Mouse (Mus musculus): ENCODE results near the gene Actb. TPM values are rescaled to one million over a fixed set of nuclear protein-coding genes. Genes with fewer than 3 reads are reported as not detected.
A peak's percentile ranks its signal among the peaks of the same experiment; 100 is the strongest.

The Actb gene
- total RNA-seq, 2 experiments from 2014 or later, result 452 to 583 TPM

DNA sequence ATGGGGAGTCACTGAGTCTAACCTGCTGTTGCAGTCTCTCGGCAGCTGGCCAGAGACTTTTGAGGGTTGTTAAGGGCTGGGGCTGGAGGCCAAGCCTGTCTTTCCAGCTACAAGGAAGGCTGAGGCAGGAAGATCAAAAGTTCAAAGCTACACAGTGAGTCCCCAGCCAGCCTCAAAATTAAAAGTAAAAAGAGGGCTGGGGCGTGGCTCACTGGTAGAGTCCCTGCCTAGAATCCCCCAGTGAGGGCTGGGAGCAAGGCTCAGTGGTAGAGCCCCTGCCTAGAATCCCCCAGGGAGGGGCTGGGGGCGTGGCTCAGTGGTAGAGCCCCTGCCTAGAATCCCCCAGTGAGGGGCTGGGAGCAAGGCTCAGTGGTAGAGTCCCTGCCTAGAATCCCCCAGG lies 17.2 kb upstream of the Actb start:
- DNase-seq (ENCODE audit: low spot score), result no peak

DNA sequence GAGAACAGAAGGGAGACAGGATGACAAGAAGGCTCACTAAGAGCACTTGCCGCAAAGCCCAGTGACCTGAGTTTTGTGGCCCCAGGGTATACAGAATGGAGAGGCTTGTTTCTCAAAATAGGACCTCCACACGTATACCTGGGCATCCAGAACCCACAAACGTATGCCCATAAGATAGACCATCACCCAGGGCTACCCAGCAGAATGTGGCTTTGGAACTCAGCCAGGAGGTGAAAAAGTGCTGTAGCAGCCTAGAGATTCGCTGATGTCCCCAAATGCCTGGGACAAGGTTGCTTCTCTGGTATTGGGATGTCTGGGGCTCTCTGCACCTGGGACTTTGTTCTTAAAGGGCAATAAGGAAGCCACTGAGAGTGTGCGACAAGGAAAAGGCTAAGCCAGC lies 15.7 kb upstream of the Actb start:
- no peak for DNase-seq (ENCODE audit: low spot score)

DNA sequence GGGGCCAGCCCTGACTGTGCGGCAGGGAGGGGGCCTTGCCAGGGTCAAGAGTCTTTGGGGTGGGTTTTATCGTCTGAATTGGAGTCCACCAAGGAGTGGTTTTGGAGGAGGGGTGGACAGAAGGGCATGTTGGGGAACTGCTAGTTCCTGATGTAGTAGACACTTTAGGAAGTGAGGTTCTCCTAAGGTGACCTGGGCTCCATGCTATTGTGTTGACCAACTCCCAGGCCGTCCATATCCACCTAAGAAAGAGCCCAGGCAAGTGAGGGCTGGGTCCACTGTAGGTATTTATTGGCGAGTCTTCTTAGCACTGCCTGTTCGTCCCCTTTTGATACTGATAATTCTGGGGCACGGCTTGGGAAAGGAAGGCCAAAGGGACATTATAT lies 14.5 kb upstream of the Actb start:
- DNase-seq (ENCODE audit: low spot score), result no peak

DNA sequence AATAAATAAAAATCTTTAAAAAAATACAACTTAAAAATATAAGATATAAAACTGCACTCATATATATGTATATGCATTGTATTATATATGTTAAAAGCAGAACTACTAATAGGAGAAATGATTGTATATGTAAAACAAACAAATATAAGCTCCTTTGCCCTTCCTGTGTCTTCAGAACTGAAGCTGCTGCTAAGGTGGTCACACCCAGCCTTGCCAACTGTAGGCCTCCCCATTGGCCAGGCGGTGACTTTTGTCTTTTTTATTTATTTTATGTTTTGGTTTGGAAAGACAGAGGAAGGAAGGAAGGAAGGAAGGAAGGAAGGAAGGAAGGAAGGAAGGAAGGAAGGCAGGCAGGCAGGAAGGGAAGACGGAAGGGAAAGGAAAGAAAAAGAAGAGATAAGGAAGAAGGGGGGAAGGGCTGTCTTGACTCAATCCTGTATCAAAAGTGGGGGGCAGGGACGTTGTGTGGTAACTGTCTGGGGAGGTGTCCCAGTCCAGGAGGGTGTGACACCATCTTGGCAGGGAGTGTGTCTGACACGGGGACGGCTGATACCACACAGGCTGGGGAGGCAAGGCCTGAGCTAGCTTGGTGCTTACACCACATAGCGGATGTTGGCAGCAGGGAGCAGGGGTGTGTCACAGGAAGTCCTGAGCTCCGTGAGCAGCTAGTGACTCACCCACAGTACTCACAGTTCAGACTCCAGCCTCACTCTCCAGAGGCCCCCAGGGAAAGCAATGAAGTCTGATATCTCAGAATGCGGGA lies 13.9 kb upstream of the Actb start:
- peak; percentile 87 for DNase-seq (ENCODE audit: low spot score)

DNA sequence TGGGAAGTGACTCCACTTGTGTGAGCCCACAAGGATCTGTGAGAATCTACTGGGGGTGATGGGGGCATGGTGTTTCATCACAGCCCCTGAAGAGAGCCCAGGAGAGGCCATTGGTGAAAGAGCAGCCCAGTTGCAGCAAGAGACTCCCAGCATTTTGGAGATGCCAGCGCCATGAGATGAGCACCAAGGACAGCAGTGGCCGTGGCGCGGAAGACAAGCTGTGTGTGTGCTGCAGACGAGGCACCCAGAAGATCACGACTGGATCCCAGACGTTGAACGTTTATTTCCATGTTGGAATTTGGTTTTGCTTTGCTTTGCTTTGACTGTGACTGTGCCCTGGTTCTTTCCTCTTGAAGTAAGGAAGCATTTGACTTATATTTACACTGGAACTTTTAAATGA lies 10.8 kb upstream of the Actb start:
- DNase-seq (ENCODE audit: low spot score), result no peak

DNA sequence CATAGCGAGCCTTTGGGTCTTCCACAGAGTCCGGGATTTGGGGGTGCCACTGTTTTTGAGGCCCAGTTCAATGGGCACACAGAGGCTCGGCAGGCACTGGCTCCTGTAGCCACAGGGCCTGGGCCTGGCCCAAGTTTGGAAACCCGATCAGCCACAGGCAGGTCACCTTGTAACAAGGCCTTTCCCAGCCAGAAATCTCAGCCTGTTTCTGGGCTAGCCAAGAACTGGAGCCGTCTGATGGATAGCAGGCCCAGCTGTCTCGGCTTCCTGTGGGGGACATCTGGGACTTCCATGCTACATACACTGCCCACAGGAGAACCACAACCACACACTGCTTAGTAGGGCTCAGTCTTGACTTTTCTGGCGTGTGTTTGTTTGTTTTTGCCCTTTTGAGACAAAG lies 10.0 kb upstream of the Actb start:
- DNase-seq (ENCODE audit: low spot score), result peak; percentile 89

DNA sequence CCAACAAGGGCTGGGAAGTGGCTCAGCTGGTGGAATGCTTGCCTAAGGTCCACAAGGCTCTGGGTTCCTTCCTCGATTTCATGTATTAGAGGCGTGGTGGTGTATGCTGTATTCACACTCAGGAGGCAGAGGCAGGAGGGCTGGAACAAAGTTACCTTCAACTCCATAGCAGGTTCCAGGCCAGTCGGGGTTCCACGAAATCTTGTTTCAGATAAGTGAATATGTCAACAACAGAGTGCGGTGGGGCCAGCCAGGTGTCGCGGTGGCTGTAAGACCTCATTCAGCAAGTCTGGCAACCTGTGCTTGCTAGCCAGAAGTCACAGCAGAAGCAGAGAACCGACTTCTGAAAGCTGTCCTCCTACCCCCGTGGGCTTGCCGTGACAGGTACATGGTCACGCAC lies 8.7 kb upstream of the Actb start:
- DNase-seq (ENCODE audit: low spot score), result no peak

DNA sequence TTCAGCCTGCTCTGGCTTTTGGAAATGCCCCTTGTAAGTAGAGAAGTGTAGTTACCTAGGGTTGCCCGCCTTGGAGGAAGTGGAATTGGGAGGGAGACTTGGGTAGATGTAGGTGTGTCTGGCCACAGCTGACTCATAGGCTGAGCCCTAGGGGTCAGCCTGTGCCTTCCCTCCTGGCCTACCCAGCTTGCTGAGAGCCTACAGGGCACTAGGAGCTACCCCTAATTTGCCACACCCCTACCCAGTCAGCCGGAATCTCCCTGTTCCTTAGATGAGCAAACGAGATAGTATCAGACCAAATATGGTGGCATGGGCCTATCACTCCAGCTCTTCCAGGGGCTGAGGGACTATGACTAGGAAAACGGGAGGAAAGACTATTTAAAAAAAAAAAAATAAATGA lies 6.2 kb upstream of the Actb start:
- no peak for DNase-seq (ENCODE audit: low spot score)

DNA sequence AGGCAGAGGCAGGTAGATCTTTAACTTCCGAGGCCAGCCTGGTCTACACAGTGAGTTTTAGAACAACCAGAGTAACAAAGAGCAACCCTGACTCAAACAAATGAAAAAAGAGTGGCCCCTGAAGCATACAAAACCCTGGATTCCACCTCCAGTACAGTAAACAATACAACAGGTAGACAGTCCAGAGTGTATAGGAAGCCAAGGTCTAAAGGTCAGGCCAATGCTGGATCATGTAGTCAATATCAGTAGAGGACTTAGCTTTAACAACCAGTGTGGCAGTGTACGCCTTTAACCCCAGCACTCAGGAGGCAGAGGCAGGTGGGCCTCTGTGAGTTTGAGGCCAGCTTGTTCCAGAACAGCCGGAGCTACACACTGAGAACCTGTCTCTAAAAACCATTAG lies 5.8 kb upstream of the Actb start:
- DNase-seq (ENCODE audit: low spot score), result no peak

DNA sequence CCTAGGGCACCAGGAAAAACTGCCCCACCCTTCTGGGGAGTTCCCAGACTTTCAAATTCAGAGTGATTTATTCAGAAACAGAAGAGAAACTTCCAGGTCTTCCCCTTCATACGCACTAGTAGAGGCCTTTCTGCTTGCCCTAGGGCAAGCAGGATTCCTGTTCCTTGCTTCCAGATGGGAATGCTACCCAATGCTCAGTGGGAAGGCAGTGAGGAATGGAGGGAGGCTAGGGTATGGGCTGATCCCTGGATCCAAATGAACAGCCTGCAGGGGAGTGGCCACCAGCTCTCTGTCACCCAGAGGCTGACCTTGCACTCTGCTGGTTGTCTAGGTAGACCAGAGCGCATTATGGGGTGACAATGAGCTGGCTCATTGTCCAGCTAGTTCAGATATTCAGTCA lies 5.1 kb upstream of the Actb start:
- no peak for DNase-seq (ENCODE audit: low spot score)

DNA sequence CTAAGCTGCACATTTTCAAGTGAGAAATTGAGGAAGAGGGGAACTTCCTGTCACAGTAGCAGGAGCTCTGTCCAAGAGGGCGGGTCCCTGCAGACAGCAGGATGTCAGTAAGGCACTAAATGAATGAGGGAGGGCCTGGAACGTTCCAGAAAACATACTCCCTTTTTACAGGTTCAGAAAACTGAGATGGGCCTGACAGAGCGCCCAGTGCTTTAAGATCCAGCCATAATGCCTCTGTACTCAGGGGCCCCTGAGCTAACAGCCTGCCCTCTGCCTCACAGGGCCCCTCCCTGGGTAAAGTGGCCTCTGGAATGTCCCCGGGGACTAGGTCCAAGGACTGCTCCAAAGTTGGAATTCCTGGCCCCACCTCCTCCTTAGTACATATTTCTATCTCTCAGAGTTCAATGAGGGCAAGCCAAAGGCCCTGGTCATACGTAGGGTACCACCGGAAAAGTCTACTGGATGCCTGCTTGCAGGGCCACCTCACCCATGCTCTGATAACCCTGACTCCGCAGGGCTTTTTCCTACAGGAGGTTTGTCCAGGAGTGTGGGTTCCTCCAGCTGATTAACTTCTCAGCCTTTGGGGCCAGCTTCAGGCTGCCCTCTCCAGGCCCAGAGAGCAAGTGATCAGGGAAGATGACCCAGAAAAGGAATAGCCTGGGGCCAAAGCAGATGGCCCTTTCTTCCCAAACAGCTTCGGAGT lies 3.2 kb upstream of the Actb start:
- DNase-seq (ENCODE audit: low spot score), result peak; percentile 69

DNA sequence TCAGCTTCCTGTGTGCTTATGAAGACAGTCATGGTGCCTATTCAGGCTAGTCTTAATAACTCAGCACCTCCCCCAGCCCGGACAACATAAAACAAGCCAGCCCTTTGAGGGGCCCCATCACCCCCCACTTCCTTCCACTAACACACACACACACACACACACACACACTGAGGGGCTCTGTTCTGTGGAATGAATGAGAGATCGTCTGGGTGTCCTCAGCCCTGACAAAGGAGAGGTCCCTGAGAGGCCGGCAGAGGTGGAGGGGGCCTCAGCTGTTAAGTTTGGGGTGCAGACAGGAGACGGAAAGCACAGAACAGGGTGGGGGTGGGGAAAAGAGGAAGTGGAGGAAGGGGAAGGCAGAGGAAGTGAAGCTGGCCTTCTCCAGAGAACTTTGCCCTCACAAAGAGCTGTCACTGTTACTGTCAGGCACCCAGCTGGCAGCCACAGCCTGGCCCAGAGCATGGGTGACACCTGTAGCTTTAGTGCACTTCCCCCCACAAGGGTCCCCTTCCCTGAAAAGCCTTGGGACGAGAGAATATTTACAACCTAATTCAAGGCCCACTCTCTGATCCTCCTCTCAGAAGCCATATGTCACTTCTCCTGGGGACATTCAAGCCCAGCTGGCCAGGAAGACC lies 2.5 kb upstream of the Actb start:
- DNase-seq (ENCODE audit: low spot score), result no peak

DNA sequence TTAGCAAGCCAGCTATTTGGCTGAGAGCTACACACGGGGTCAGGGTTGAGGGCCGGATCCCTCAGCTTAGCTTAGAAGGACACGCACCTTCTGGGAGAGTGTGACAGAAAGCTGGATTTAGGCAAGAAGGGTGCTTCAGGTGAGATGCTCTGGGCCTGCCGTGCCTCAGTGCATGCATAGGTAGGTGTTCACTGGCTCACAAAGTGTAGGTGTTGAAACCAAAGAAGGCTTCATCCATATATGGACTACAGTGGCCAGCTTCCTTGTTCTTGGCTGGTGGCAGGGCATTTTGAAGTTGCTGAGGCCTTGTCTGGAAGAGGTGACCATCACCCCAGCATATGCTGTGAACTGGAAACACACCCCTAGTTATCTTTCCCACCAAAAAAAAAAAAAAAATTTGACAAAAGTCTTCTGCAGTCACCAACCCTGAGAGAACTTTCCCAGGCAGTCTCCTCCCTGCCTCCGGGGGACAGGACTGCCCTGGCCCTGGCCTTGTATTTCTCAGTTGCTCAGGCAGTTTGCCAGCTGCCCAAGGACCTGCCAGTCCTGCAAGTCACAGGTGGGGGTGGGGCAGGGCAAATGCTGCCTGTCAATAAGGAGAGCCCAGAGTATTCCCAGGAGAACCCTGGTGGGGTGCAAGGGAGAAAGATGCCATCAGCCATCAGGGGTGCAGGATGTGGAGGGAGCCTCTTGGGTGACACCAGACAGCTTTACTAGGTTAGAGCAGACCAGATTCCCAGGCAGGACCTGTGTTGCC lies 1.4 kb upstream of the Actb start:
- peak; percentile 86 for DNase-seq (ENCODE audit: low spot score)

DNA sequence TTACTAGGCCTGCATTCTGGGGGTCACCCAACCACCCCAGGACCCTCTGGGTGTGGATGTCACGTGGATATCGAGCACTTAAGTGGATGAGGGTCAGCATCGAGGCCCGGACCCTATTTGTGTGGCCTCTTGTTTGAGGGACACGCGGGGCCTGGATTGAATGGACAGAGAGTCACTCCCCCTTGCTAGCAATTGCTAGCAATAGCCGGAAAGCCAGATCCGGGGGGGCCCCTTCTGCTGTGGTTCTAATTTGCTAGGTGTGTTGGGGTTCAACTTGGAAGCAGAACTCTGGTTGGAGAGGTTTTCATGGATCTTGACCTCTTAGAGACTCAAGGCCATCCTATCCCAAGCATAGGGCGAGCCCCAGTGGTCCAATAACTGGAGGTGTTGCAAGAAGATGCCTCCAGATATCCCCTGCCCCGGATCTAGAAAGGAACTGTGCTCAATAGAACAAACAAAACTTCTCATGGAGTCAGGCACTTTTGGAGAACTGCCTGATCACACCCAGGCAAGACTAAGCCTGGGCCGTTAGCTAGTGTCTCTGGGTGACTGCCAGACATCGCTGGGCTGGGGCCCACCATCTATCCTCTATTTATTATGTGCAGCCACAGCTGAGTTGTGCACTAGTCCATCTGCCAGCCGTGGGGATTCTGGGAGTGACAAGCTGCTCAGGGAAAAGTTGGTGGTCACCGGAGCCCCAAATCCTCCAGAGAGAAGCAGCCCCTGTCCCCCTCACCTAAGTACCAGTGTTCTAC lies 671 bp upstream of the Actb start:
- peak; percentile 69 for DNase-seq (ENCODE audit: low spot score)

DNA sequence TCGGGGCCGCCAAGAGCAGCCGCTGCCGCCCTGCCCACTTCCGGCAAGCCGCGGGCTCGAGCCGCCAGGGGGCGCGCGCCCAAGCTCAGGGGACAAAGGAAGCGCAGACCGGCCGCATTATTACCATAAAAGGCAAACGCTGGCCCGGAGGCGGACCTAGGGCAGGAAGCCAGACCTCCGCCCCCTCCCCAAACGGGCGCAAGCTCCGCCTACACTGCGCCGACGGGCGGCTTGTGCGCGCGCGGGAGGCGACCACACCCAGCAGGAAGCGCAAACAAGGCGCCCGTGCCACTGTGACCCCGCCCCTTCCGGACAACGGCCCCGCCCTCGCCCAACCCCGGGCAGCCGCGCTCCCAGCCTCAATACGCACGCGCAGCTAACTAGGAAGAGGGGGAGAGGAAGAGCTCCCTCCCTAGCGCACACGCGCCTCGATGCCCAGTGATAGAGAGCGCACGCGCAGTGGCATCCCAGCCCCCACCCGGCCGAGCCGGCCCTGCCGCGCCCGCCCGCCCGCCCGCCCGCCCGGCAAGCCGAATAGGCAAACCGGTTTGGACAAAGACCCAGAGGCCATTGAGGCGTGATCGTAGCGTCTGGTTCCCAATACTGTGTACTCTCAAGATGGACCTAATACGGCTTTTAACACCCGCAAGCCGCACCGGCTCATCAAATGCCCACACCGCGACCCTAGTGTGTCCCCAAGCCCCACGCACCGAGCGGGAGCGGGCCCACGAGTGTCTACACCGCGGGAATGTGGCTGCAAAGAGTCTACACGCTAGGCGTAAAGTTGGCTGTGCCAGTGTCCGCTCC lies 626 bp downstream of the Actb start:
- peak; percentile 99 for DNase-seq (ENCODE audit: low spot score)

DNA sequence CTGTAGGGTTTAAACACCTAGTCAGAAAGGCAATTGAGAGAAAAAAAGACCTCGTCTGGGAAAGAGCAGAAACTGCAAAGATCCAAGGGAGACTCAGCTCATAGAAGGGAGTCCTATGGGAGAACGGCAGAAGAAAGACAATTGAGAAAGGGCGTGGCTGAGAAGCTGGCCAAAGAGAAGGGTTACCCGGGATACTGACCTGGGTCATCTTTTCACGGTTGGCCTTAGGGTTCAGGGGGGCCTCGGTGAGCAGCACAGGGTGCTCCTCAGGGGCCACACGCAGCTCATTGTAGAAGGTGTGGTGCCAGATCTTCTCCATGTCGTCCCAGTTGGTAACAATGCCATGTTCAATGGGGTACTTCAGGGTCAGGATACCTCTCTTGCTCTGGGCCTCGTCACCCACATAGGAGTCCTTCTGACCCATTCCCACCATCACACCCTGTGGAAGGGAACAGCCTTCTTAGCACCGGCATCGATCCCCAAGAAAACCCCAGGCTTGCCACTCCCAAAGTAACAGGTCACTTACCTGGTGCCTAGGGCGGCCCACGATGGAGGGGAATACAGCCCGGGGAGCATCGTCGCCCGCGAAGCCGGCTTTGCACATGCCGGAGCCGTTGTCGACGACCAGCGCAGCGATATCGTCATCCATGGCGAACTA lies 1.4 kb downstream of the Actb start:
- no peak for DNase-seq (ENCODE audit: low spot score)

DNA sequence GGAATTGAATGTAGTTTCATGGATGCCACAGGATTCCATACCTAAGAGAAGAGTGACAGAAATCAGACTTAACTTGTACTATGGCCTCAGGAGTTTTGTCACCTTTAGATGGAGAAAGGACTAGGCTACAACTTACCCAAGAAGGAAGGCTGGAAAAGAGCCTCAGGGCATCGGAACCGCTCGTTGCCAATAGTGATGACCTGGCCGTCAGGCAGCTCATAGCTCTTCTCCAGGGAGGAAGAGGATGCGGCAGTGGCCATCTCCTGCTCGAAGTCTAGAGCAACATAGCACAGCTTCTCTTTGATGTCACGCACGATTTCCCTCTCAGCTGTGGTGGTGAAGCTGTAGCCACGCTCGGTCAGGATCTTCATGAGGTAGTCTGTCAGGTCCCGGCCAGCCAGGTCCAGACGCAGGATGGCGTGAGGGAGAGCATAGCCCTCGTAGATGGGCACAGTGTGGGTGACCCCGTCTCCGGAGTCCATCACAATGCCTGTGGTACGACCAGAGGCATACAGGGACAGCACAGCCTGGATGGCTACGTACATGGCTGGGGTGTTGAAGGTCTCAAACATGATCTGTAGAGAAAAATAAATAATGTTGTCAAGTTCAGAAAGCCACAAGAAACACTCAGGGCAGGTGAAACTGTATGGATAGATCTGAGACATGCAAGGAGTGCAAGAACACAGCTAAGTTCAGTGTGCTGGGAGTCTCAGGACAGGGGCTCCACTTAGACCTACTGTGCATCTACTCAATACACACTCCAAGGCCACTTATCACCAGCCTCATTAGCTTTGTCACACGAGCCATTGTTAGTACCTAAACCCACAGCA lies 2.1 kb downstream of the Actb start:
- DNase-seq (ENCODE audit: low spot score), result no peak

DNA sequence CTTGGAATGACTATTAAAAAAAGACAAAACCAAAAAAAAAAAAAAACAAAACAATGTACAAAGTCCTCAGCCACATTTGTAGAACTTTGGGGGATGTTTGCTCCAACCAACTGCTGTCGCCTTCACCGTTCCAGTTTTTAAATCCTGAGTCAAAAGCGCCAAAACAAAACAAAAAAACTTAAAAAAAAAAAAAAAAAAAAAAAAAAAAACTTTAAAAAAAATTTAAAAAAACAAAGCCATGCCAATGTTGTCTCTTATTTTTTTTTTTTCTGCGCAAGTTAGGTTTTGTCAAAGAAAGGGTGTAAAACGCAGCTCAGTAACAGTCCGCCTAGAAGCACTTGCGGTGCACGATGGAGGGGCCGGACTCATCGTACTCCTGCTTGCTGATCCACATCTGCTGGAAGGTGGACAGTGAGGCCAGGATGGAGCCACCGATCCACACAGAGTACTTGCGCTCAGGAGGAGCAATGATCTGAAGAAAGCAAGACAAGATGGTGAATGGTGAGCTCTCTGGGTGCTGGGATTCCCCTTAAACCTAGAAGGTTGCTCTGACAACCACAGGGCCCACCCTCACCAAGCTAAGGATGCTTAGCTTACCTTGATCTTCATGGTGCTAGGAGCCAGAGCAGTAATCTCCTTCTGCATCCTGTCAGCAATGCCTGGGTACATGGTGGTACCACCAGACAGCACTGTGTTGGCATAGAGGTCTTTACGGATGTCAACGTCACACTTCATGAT lies 2.9 kb downstream of the Actb start:
- no peak for DNase-seq (ENCODE audit: low spot score)

Measured in gastrocnemius, adult 18-20 months (tissue).